Mouse (Mus musculus): Measurements from ENCODE around the gene Tmem274.

The Tmem274 gene

GRCm38 (mm10) chr4:149526330-149526729, 49.2 kb downstream of the Tmem274 start:
- no peak for DNase-seq

DNA sequence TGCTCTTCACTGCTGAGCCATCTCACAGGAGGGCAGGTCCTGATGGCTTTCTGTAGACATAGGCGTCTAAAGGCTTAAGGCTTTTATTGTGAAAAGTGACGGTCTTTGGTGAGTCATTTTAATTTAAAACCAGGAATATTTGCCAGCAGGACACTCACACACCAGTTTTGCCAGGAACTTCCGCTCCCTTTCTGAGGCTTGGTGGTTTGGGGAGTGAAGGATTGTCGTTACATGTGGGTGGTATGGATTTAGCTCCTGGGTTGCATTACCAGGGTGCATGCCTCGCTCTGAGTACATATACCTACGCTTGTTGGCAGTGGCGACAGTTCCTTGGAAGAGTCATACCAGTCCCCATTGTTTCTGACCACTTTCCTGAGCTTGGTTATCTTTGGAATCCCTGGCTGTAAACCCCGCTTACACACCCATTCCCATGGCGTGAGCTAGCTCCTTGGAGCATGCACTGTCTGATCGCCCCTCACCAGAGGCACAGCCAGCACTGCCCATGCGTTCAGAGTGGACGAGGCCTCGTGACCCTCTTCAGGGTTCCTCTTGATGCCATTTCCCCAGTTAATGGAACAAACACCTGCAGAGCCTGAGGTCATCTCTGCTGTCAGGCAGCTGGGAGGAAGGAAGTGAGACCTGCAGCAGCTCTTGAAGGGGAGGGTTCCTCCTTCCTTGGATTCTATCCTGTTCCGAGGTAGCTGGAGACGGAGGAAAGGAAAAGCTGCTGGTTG, 50.6 kb downstream of the Tmem274 start:
- no peak for DNase-seq

GRCm38 (mm10) chr4:149529691-149530090, 52.5 kb downstream of the Tmem274 start:
- DNase-seq: no peak
